Mouse (Mus musculus): ENCODE measurements at regions not wholly inside any gene's neighbourhood (a gene's known extent, or its start where the extent isn't known, plus 50 kb on each side); places are given as distances from the start of the nearest gene placed in this dataset.

GRCm38 (mm10) chr12:12840661-12841384 is 100.9 kb downstream of the Mycn start:
- TF ChIP-seq CTCF (IDR thresholded peaks at IDR 0.05; ENCODE audit: control insufficient read depth, insufficient read depth, low read length) (no peak), POLR2A (IDR thresholded peaks at IDR 0.05; ENCODE audit: borderline replicate concordance, control insufficient read depth, low read depth, low read length) (no peak)
